Mouse (Mus musculus) B cell, adult 2 months (primary cell): ENCODE measurements around the gene Sec31a.
"Not testable (repeated sequence)": the region's sequence is repeated elsewhere in the genome, so short reads cannot be mapped to it uniquely, and the experiment has no call there.

Experiments used
- DNase-seq, 2 experiments: peaks; one replicate each; pipeline ENCODE4 v3.0.0; 2022

Gene Sec31a

DNA sequence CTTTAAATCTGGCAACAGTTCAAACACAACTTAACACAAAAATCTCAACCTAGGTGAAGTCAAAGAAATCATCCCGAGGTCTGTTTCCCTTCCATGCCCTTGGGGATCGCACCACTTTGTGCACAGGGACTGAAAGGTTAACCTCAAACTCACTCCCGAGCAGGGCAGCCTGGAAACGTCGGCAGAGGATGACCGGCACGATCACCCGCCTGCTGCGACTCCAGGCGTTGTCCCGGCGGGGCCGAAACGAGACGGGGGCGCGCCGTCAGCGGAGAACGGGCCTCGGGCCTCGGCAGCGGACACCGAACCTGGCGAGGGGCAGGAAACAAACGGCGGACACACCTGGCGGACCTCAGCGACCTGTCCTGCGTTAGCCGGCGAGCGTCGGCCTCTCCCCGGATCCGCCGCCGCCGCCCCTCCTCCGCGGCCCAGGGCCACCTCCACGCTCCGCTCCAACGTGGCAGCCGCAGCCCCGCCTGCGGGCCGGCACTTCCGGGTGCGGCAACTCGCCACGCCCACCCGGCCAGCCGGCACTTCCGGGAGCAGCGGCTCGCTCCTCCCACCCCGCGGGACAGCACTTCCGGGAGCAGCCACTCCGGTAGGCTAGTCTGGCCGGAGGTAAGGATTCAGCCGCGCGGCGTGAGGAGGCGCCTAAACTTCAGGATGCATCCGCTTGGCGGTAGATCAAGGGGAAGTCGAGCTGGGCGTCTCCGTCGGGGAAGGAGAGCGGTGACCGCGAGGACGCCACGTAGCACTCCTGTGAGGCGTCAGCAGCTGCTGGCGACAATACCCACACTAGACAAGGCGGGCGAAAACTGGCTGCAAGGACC, at the start of gene Sec31a:
Gene Sec31a, minus strand, starts transcription at position 474 of the 830 bp plus-strand sequence.
- DNase-seq = peak; percentile 98 to 99

DNA sequence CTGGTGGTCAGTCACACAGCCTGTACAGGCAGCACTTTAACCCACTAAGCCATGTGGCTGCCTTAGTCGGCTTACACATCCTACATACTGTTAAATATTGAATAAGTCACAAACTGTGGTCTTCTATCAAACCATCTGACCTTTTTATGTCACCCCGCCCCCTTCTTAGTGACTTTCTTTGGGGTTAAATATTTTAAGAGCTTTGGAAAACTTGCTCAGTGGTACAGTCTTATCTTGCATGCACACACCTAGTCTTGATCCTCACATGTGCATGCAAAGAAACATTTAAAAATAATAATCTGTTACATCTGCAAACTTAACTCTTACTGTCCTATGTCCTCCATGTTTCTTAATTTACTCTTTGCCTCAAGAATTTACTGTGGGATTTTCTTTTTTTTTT, 46.3 kb upstream of the Sec31a start:
- DNase-seq = no peak

DNA sequence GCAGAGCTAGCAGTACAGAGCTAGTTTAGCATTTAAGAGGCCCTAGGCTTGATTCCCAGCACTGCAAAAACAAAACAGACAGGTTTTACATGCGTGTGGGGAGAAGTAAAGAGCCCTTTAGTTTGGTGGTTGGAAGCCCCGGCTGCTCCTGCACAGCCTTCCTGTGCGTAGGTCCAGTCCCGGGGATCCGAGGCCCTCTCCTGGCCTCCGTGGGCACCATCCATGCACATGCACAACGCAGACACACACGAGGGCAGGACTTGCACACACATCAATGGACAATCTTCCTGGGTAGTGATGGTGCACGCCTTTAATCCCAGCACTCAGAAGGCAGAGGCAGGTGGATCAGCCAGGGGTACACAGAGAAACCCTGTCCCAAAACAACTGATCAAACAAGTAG, 45.5 kb upstream of the Sec31a start:
- DNase-seq = no peak

- DNase-seq = no peak
These were observed 43.4 kb upstream of the Sec31a start for GRCm38 (mm10) chr5:100459468-100459867.

GRCm38 (mm10) chr5:100451871-100452270, 35.8 kb upstream of the Sec31a start:
- DNase-seq = no peak

- no peak for DNase-seq
These were observed 22.8 kb upstream of the Sec31a start for GRCm38 (mm10) chr5:100438796-100439195.

- DNase-seq = no peak
These were observed 21.9 kb upstream of the Sec31a start for GRCm38 (mm10) chr5:100437917-100438316.

DNA sequence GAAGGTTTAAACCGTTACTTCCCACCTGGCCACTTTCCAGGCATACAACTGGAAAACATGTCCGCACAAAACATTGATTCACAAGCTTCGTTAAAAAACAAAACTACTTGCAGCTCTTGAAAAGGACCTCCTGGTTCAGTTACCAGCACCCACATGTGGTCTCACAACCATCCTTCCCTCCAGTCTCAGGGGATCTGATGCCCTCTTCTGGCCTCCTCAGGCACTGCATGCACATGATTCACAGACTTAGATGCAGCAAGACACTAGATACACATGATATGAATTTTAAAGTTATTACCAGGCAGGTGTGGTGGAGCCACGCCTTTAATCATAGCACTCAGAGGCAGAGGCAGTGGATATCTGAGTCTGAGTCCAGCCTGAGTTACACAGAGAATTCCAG, 21.1 kb upstream of the Sec31a start:
- peak in 1 of 2 experiments; percentile 20 for DNase-seq

GRCm38 (mm10) chr5:100430966-100431365, 14.9 kb upstream of the Sec31a start:
- DNase-seq = no peak

GRCm38 (mm10) chr5:100430076-100430390, 14.0 kb upstream of the Sec31a start:
- DNase-seq = no peak

- DNase-seq = peak; percentile 83 to 84
These were observed 13.5 kb upstream of the Sec31a start for GRCm38 (mm10) chr5:100429344-100430075.

DNA sequence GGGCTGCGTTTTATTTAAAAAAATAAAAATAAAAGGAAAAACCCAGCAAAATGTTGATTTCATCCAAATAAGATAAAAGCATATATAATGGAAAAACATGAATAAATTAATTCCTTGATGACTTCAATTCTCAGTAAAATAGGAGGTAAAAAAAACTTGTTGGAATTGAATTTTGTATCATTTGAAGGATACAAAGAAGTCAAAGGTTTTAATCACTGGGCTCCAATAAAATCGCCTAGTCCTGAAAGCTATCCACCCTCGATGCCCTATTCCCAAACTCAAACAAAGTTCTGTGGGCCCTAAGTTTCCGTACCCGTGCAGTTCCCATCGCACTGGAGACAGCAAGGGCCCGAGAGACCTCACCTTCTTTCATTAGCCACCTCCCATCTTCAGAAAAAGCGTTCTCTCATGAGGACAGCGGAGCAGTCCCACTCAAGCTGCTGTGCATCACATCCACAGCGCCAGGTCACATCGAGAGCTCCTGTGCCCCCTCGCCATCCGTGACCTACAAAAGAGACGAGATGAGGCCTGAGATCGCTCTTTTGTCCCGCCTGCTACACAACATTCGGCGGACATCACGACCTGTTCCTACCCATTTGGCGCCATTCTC, 12.8 kb upstream of the Sec31a start:
- DNase-seq = no peak

DNA sequence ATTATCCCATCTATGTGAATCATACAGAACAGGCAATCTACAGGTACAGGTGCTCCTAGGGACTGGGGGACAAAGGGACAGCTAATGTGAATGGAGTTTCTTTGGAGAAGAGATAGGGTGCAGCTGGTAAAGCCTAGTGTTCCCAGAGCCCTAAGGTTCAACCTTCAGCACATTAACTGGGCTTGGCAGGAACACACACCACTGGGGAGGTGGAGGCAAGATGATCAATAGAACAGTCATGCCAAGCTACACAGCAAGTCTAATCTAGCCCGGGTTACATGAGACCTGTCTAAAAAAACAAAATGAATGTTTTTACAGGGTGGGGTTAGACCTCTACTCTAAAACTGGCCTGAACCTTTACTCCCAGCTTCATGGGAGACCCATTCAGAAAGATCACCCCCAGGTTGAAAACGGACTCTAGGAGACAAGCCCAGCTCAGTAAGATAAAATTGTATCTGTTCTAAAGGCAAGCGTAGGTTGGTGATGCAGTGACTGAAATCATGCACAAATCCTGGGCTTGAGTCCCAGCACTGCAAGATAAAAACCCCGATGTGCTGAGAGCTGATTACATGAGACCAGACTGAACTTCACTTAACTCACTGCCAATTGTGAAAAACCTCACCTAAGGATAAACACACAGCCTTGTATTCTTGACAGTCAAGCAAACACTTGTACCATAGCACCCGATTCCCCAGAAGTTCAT, 12.1 kb upstream of the Sec31a start:
- DNase-seq = no peak

GRCm38 (mm10) chr5:100427276-100427675, 11.2 kb upstream of the Sec31a start:
- DNase-seq = no peak

DNA sequence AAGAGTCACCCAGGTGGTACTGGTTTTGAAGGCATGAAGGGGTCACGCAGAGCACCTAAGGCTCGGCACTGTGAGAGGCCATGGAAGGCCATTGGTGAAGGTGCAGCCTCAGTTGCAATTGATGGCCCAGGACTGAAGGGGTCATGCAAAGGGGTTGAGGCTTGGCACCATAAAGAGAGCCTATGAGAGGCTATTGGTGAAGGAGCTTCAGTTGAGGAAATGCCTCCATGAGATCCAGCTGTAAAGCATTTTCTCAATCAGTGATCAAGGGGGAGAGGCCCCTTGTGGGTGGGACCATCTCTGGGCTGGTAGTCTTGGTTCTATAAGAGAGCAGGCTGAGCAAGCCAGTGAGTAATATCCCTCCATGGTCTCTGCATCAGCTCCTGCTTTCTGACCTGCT, 9.8 kb upstream of the Sec31a start:
- DNase-seq = not testable (repeated sequence)

DNA sequence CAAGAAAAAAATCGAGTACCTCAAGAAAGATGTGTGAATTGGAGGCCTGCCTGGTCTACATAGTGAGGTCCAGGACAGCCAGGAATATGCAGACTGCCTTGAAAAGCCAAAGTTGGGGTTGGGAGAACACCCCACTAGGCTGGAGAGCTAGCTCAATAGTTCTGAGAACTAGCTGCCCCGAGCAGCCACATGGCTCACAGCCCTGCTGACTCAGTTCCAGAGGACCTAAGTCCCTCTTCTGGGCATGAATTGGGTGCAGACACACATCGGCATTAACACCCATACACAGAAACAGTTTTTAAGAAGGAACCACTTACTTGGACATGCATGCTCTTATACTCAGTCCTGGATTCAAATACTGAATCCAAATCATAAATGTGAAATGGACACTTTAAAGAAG, 8.2 kb upstream of the Sec31a start:
- DNase-seq = no peak

GRCm38 (mm10) chr5:100423626-100424025, 7.6 kb upstream of the Sec31a start:
- no peak for DNase-seq

DNA sequence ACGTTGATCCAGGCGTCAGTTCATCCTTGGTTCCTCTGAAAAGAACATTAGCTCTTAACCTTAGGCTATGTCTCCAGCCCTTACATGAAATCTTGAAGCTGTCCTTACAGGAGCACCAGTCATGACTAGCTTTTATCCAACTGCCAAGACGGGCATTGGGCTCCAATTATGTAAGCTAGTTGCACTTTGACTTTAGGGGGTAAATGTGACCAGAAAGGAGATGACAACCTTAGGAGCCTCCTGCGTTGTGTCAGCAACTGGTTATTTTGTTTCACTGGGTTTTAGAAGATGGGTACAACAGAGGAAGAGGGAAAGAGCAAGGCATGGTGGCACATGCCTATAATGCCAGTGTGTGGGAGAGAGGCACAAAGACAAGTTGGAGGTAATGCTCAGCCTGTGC, 2.8 kb upstream of the Sec31a start:
- DNase-seq = no peak

DNA sequence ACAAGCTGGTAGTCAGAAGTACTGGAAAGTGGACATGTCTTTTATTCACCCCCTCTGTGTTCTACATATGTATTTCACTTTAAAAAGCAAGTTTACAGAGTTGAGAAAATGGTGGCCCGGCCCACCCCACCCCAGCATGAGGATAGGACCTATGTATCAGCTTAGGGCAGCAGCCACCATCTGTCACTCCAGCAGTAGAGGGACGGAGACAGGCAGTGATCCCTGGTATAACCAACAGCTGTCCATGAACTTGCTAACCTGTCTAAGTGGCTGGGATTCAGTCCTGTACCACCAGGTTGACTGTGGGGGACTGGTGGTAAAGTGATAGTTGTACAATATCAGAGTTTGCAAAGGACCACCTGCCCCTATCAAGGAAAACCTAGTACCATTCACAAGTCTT, 2.0 kb upstream of the Sec31a start:
- no peak for DNase-seq

- DNase-seq = no peak
These were observed 1.4 kb downstream of the Sec31a start for GRCm38 (mm10) chr5:100414474-100415196.

- no peak for DNase-seq
These were observed 3.1 kb downstream of the Sec31a start for GRCm38 (mm10) chr5:100412886-100413285.

DNA sequence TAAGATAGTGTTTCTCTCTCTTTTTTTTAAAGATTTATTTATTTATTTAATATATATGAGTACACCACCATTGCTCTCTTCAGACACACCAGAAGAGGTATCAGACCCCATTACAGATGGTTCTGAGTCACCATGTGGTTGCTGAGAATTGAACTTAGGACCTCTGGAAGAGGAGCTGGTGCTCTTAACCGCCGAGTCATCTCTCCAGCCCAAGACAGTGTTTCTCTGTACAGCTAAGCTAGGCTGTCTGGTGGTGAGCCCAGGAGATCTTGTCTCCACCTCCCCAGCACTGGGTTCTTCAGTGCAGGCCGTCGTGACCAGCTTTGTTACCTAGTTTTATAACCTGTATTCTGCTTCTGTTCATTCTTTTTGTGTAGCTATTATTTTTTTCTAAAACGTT, 5.8 kb downstream of the Sec31a start:
- no peak for DNase-seq

GRCm38 (mm10) chr5:100408485-100408884, 7.5 kb downstream of the Sec31a start:
- DNase-seq = no peak
